Mouse (Mus musculus) midbrain, embryonic 16.5 days (tissue): Measurements from ENCODE around the gene Adck2. TPM values are rescaled to one million over a fixed set of nuclear protein-coding genes. Genes with fewer than 3 reads are reported as not detected.

Experiments used
- ATAC-seq: fragments of 200-750 bp; cut with Nextera tagmentation; 2 replicates; pipeline ENCODE4 v1.8.0; 2017; ENCODE audit warnings: moderate TSS enrichment
- H3K27ac ChIP-seq: fragments of 300-500 bp; sonication (generic); 2 replicates; pipeline ENCODE4 v1.5.1; 2014; ENCODE audit warnings: mild to moderate bottlenecking, low read length, mixed read lengths
- H3K27me3 ChIP-seq: fragments of 300-500 bp; sonication (generic); 2 replicates; pipeline ENCODE4 v1.6.1; 2014; ENCODE audit warnings: low read depth, low read length, mixed read lengths; ENCODE audit not compliant: control insufficient read depth, insufficient read depth
- H3K36me3 ChIP-seq: fragments of 300-500 bp; sonication (generic); 2 replicates; pipeline ENCODE4 v1.6.1; 2014; ENCODE audit warnings: mild to moderate bottlenecking, low read length, moderate library complexity, mixed read lengths; ENCODE audit not compliant: control insufficient read depth, insufficient read depth
- H3K4me1 ChIP-seq: fragments of 300-500 bp; sonication (generic); 2 replicates; pipeline ENCODE4 v1.6.1; 2014; ENCODE audit warnings: mild to moderate bottlenecking, low read length, mixed read lengths; ENCODE audit not compliant: control insufficient read depth, insufficient read depth
- H3K4me2 ChIP-seq: fragments of 300-500 bp; sonication (generic); 2 replicates; pipeline ENCODE4 v1.6.1; 2014; ENCODE audit warnings: mild to moderate bottlenecking, low read length, mixed read lengths
- H3K4me3 ChIP-seq: fragments of 300-500 bp; sonication (generic); 2 replicates; pipeline ENCODE4 v1.5.1; 2014; ENCODE audit warnings: low read depth, mild to moderate bottlenecking, low read length, moderate library complexity, mixed read lengths
- H3K9ac ChIP-seq: fragments of 300-500 bp; sonication (generic); 2 replicates; pipeline ENCODE4 v1.6.1; 2014; ENCODE audit warnings: low read depth, low read length, mixed read lengths
- H3K9me3 ChIP-seq: fragments of 300-500 bp; sonication (generic); replicated peaks from 2 replicates; pipeline ENCODE4 v1.6.1; 2014; ENCODE audit warnings: mild to moderate bottlenecking, low read length, mixed read lengths; ENCODE audit not compliant: control insufficient read depth, poor library complexity, severe bottlenecking
- WGBS: fragments of 180-500 bp; shearing (Covaris S2); extraction: QIAGEN DNeasy Blood & Tissue Kit; methylation state at CpG from one replicate; pipeline ENCODE4 v1.1.7; 2014; 5-methylcytosine and 5-hydroxymethylcytosine counted together
- polyA plus RNA-seq: library from polyadenylated mRNA; unstranded; fragments of >200 nt; fragmentation: Nextera tagmentation; extraction: Ambion mirVana; gene quantifications from 2 replicates; pipeline ENCODE4 v1.2.1, GENCODE M21; 2015

The Adck2 gene
- polyA plus RNA-seq, 1 experiment from 2014 or later, result 50.3 TPM

GRCm38 (mm10) chr6:39601828-39602227 lies 28.2 kb downstream of the Adck2 start:
- Histone ChIP-seq H3K9me3 (no peaks in the 10 kb centered on the region), H3K4me2 (no peak overlapping the region), H3K27me3 (no peaks in the 10 kb centered on the region), H3K9ac (no peak overlapping the region), H3K36me3 (peaks cover 26% of the 10 kb centered on the region), H3K4me3 (no peak overlapping the region), H3K4me1 (no peaks in the 10 kb centered on the region), H3K27ac (no peak overlapping the region)
- ATAC-seq, result no peak
- WGBS, result 89% methylated on average over 3 of the region's 3 CpGs

GRCm38 (mm10) chr6:39604565-39604964 lies 30.9 kb downstream of the Adck2 start:
- H3K9me3 ChIP-seq, result no peaks in the 10 kb centered on the region
- no peaks in the 10 kb centered on the region for H3K4me1 ChIP-seq
- 84% methylated on average over 5 of the region's 5 CpGs for WGBS
- H3K4me3 ChIP-seq, result no peak overlapping the region
- H3K36me3 ChIP-seq, result peaks cover 19% of the 10 kb centered on the region
- no peak for ATAC-seq
- H3K27ac ChIP-seq, result no peak overlapping the region
- no peak overlapping the region for H3K9ac ChIP-seq
- no peak overlapping the region for H3K4me2 ChIP-seq
- H3K27me3 ChIP-seq, result no peaks in the 10 kb centered on the region

- WGBS, result 91% methylated on average over 6 of the region's 6 CpGs
- H3K9ac ChIP-seq, result no peak overlapping the region
- H3K4me2 ChIP-seq, result no peak overlapping the region
- H3K27me3 ChIP-seq, result no peaks in the 10 kb centered on the region
- peaks cover 10% of the 10 kb centered on the region for H3K36me3 ChIP-seq
- no peak for ATAC-seq
- no peaks in the 10 kb centered on the region for H3K9me3 ChIP-seq
- no peak overlapping the region for H3K4me3 ChIP-seq
- no peaks in the 10 kb centered on the region for H3K4me1 ChIP-seq
- H3K27ac ChIP-seq, result no peak overlapping the region
Observed at GRCm38 (mm10) chr6:39606056-39606455, 32.4 kb downstream of the Adck2 start.

GRCm38 (mm10) chr6:39606862-39607261 lies 33.2 kb downstream of the Adck2 start:
- no peak for ATAC-seq
- peaks cover 9% of the 10 kb centered on the region for H3K36me3 ChIP-seq
- WGBS, result 71% methylated on average over 3 of the region's 3 CpGs

GRCm38 (mm10) chr6:39607365-39607764 lies 33.7 kb downstream of the Adck2 start:
- Histone ChIP-seq H3K9ac (no peak overlapping the region), H3K4me2 (no peak overlapping the region), H3K4me1 (no peaks in the 10 kb centered on the region), H3K27ac (no peak overlapping the region), H3K4me3 (no peak overlapping the region), H3K27me3 (no peaks in the 10 kb centered on the region), H3K9me3 (no peaks in the 10 kb centered on the region), H3K36me3 (peaks cover 6% of the 10 kb centered on the region; the same call in 1 of the 2 replicates)
- WGBS, result 67% methylated on average over 5 of the region's 5 CpGs
- no peak for ATAC-seq

More at GRCm38 (mm10) chr6:39606862-39607261, 33.2 kb downstream of the Adck2 start:
- Histone ChIP-seq H3K9ac (no peak overlapping the region), H3K27ac (no peak overlapping the region), H3K9me3 (no peaks in the 10 kb centered on the region), H3K27me3 (no peaks in the 10 kb centered on the region), H3K4me1 (no peaks in the 10 kb centered on the region), H3K4me3 (no peak overlapping the region), H3K4me2 (no peak overlapping the region)

GRCm38 (mm10) chr6:39610207-39610606 lies 36.5 kb downstream of the Adck2 start:
- Histone ChIP-seq H3K4me3 (no peak overlapping the region), H3K9me3 (no peaks in the 10 kb centered on the region), H3K9ac (no peak overlapping the region), H3K4me2 (no peak overlapping the region), H3K36me3 (peaks cover 8% of the 10 kb centered on the region), H3K4me1 (no peaks in the 10 kb centered on the region), H3K27me3 (no peaks in the 10 kb centered on the region), H3K27ac (no peak overlapping the region)
- ATAC-seq, result no peak
- WGBS, result 67% methylated on average over 2 of the region's 2 CpGs

- Histone ChIP-seq H3K27me3 (no peaks in the 10 kb centered on the region), H3K9me3 (no peaks in the 10 kb centered on the region), H3K4me3 (no peak overlapping the region), H3K27ac (no peak overlapping the region), H3K4me2 (no peak overlapping the region), H3K4me1 (no peaks in the 10 kb centered on the region), H3K36me3 (peaks cover 12% of the 10 kb centered on the region), H3K9ac (no peak overlapping the region)
- WGBS, result 87% methylated on average over 2 of the region's 2 CpGs
- no peak for ATAC-seq
Observed at GRCm38 (mm10) chr6:39611296-39611695, 37.6 kb downstream of the Adck2 start.

Other genes with a start within 250 kb of the Adck2 start
- gene Slc37a3, start 196.2 kb upstream of the Adck2 start, polyA plus RNA-seq, result 64.9 and 67.9 TPM in 2 replicates
- gene Rab19, start 192.7 kb upstream of the Adck2 start, polyA plus RNA-seq, result 0.35 TPM in 1 of 2 replicates, not detected in the other
- 258 and 268 TPM in 2 replicates for gene Mkrn1, start 153.4 kb upstream of the Adck2 start, polyA plus RNA-seq
- 15.6 and 17.0 TPM in 2 replicates for gene Dennd2a, start 16.0 kb upstream of the Adck2 start, polyA plus RNA-seq
- gene Gm42420, start 11.9 kb downstream of the Adck2 start, polyA plus RNA-seq, result 0.70 and 2.1 TPM in 2 replicates
- 390 and 451 TPM in 2 replicates for gene Ndufb2, start 18.7 kb downstream of the Adck2 start, polyA plus RNA-seq
- 25.2 and 26.7 TPM in 2 replicates for gene Braf, start 151.6 kb downstream of the Adck2 start, polyA plus RNA-seq
- gene Mrps33, start 237.1 kb downstream of the Adck2 start, polyA plus RNA-seq, result 156 and 164 TPM in 2 replicates